Mouse (Mus musculus) ovary, adult 2 months (tissue): ENCODE measurements around the gene Atf5. TPM values are rescaled to one million over a fixed set of nuclear protein-coding genes. Genes with fewer than 3 reads are reported as not detected.

ENCODE experiments used
- polyA plus RNA-seq: library from polyadenylated mRNA; depleted of rRNA; stranded (reverse); fragments of >200 nt; gene quantifications from 2 replicates; pipeline ENCODE4 v1.2.3, GENCODE M21; 2012; rRNA removed

Atf5 gene
- 231 and 322 TPM in 2 replicates for polyA plus RNA-seq

GRCm38 (mm10) chr7:44816470-44817021, at the start of gene Atf5:
Atf5 (minus strand) TSS chr7:44816658.

GRCm38 (mm10) chr7:44857042-44857552, 40.6 kb upstream of the Atf5 start, which contains the start of gene Pnkp:
Pnkp (plus strand) TSS chr7:44857139.

GRCm38 (mm10) chr7:44848561-44849415, 32.3 kb upstream of the Atf5 start, which contains the start of the genes Akt1s1 and Tbc1d17:
Akt1s1 (plus strand) TSS chr7:44848991.
Tbc1d17 (minus strand) TSS chr7:44849079.

GRCm38 (mm10) chr7:44815721-44816469, 563 bp downstream of the Atf5 start, which contains the start of the genes Nup62 and Il4i1:
Nup62 (plus strand) TSS chr7:44816088.
Il4i1 (plus strand) TSS chr7:44816387.

Other genes with a start within 250 kb of the Atf5 start
- 24.1 and 29.3 TPM in 2 replicates for gene Napsa, start 244.3 kb downstream of the Atf5 start, polyA plus RNA-seq
- gene Kcnc3, start 226.0 kb downstream of the Atf5 start, polyA plus RNA-seq = 2.9 and 3.1 TPM in 2 replicates
- gene Myh14, start 145.8 kb downstream of the Atf5 start, polyA plus RNA-seq = 9.2 and 12.0 TPM in 2 replicates
- gene Izumo2, start 107.9 kb downstream of the Atf5 start, polyA plus RNA-seq = not detected in 2 replicates
- gene Vrk3, start 68.2 kb downstream of the Atf5 start, polyA plus RNA-seq = 30.5 and 41.0 TPM in 2 replicates
- gene Zfp473, start 65.6 kb downstream of the Atf5 start, polyA plus RNA-seq = 0.66 and 0.89 TPM in 2 replicates
- gene Nup62, start 570 bp downstream of the Atf5 start, polyA plus RNA-seq = 121 and 156 TPM in 2 replicates
- 3.7 and 5.0 TPM in 2 replicates for gene Il4i1, start 271 bp downstream of the Atf5 start, polyA plus RNA-seq
- 475 and 657 TPM in 2 replicates for gene Akt1s1, start 32.3 kb upstream of the Atf5 start, polyA plus RNA-seq
- gene Tbc1d17, start 32.4 kb upstream of the Atf5 start, polyA plus RNA-seq = 147 and 164 TPM in 2 replicates
- gene Pnkp, start 40.5 kb upstream of the Atf5 start, polyA plus RNA-seq = 65.1 and 72.1 TPM in 2 replicates
- 762 and 793 TPM in 2 replicates for gene Ptov1, start 53.1 kb upstream of the Atf5 start, polyA plus RNA-seq
- 274 and 494 TPM in 2 replicates for gene Med25, start 76.1 kb upstream of the Atf5 start, polyA plus RNA-seq
- gene Fuz, start 79.4 kb upstream of the Atf5 start, polyA plus RNA-seq = 133 and 143 TPM in 2 replicates
- gene Ap2a1, start 112.8 kb upstream of the Atf5 start, polyA plus RNA-seq = 132 and 136 TPM in 2 replicates
- gene Tsks, start 126.5 kb upstream of the Atf5 start, polyA plus RNA-seq = 0.08 TPM in 1 of 2 replicates, not detected in the other
- 61.1 and 66.1 TPM in 2 replicates for gene Cpt1c, start 158.2 kb upstream of the Atf5 start, polyA plus RNA-seq
- 364 and 448 TPM in 2 replicates for gene Prmt1, start 169.9 kb upstream of the Atf5 start, polyA plus RNA-seq
- 154 and 158 TPM in 2 replicates for gene Irf3, start 181.0 kb upstream of the Atf5 start, polyA plus RNA-seq
- 43.3 and 49.2 TPM in 2 replicates for gene Bcl2l12, start 182.1 kb upstream of the Atf5 start, polyA plus RNA-seq
- 116 and 132 TPM in 2 replicates for gene Scaf1, start 199.7 kb upstream of the Atf5 start, polyA plus RNA-seq
- gene Rras, start 201.3 kb upstream of the Atf5 start, polyA plus RNA-seq = 161 and 171 TPM in 2 replicates
- 17.5 and 18.4 TPM in 2 replicates for gene Prr12, start 236.2 kb upstream of the Atf5 start, polyA plus RNA-seq
- gene Nosip, start 245.8 kb upstream of the Atf5 start, polyA plus RNA-seq = 157 and 163 TPM in 2 replicates
- gene Prrg2, start 246.0 kb upstream of the Atf5 start, polyA plus RNA-seq = 90.9 and 100 TPM in 2 replicates